Mouse (Mus musculus) limb, embryonic 11.5 days (tissue): ENCODE data around the gene Syce1. TPM values are rescaled to one million over a fixed set of nuclear protein-coding genes. Genes with fewer than 3 reads are reported as not detected.
"Not testable (repeated sequence)": the region's sequence is repeated elsewhere in the genome, so short reads cannot be mapped to it uniquely, and the experiment has no call there.

ENCODE experiments used
- ATAC-seq: fragments of 200-750 bp; cut with Nextera tagmentation; 2 replicates; pipeline ENCODE4 v1.8.0; 2017; ENCODE audit warnings: low read depth; ENCODE audit not compliant: insufficient number of reproducible peaks, low FRiP score, low TSS enrichment
- DNase-seq: peaks from one replicate; pipeline ENCODE4 v3.0.0-alpha.2; 2015; ENCODE audit warnings: low spot score
- H3K27ac ChIP-seq: fragments of 300-500 bp; sonication (generic); replicated peaks from 2 replicates; pipeline ENCODE4 v1.5.1; 2014; ENCODE audit warnings: low read depth, mild to moderate bottlenecking, low read length
- H3K27me3 ChIP-seq: fragments of 300-500 bp; sonication (generic); 2 replicates; pipeline ENCODE4 v1.6.1; 2014; ENCODE audit warnings: mild to moderate bottlenecking, low read length, mixed read lengths; ENCODE audit not compliant: control insufficient read depth, insufficient read depth
- H3K36me3 ChIP-seq: fragments of 300-500 bp; sonication (generic); 2 replicates; pipeline ENCODE4 v1.6.1; 2014; ENCODE audit warnings: mild to moderate bottlenecking, low read length, moderate library complexity, mixed read lengths; ENCODE audit not compliant: control insufficient read depth, insufficient read depth
- H3K4me1 ChIP-seq: fragments of 300-500 bp; sonication (generic); 2 replicates; pipeline ENCODE4 v1.6.1; 2014; ENCODE audit warnings: low read length, mixed read lengths; ENCODE audit not compliant: control insufficient read depth, insufficient read depth
- H3K4me2 ChIP-seq: fragments of 300-500 bp; sonication (generic); 2 replicates; pipeline ENCODE4 v1.6.1; 2014; ENCODE audit warnings: low read depth, mild to moderate bottlenecking, moderate library complexity; ENCODE audit not compliant: severe bottlenecking
- H3K4me3 ChIP-seq: fragments of 300-500 bp; sonication (generic); 2 replicates; pipeline ENCODE4 v1.5.1; 2014; ENCODE audit warnings: low read depth, low read length
- H3K9ac ChIP-seq: fragments of 300-500 bp; sonication (generic); 2 replicates; pipeline ENCODE4 v1.6.1; 2014; ENCODE audit warnings: mild to moderate bottlenecking, low read length
- H3K9me3 ChIP-seq: fragments of 300-500 bp; sonication (generic); 2 replicates; pipeline ENCODE4 v1.6.1; 2016; ENCODE audit warnings: low read length; ENCODE audit not compliant: control insufficient read depth
- WGBS: fragments of 180-500 bp; shearing (Covaris S2); extraction: QIAGEN DNeasy Blood & Tissue Kit; methylation state at CpG from one replicate; pipeline ENCODE4 v1.1.7; 2014; 5-methylcytosine and 5-hydroxymethylcytosine counted together
- polyA plus RNA-seq: library from polyadenylated mRNA; unstranded; fragments of >200 nt; fragmentation: Nextera tagmentation; extraction: Ambion mirVana; gene quantifications from 2 replicates; pipeline ENCODE4 v1.2.1, GENCODE M21; 2014

Gene Syce1
- polyA plus RNA-seq, 1 experiment from 2014 or later, result 0.85 TPM

DNA sequence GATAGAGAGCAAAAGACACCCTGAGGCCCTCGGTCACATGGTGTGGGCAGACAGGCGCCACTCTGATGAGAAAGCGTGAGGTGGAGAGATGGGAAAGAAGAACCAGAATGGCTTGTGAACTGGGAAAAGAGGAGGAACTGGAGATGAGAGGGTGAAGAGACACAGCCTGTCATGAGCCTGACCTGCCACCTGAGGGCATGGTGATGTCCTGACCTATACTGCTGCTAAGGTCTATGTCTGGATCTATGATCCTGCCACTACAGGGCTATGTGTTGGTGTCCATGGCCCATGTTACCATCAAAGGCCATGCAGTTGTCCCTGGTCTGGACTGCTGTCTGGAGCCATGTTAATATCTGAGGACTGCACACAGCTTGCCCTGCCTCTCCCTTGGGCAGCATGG, 10.0 kb upstream of the Syce1 start:
- Histone ChIP-seq H3K4me2 (no peak overlapping the region), H3K27ac (no peak overlapping the region), H3K9ac (no peak overlapping the region), H3K27me3 (no peaks in the 10 kb centered on the region), H3K4me3 (no peak overlapping the region), H3K36me3 (no peaks in the 10 kb centered on the region), H3K4me1 (no peaks in the 10 kb centered on the region), H3K9me3 (no peaks in the 10 kb centered on the region)
- ATAC-seq (no peak), DNase-seq (no peak)
- 88% methylated on average over 3 of the region's 3 CpGs for WGBS

- Histone ChIP-seq H3K27me3 (no peaks in the 10 kb centered on the region), H3K4me3 (no peak overlapping the region), H3K4me1 (no peaks in the 10 kb centered on the region), H3K27ac (no peak overlapping the region), H3K9ac (no peak overlapping the region), H3K36me3 (no peaks in the 10 kb centered on the region), H3K4me2 (no peak overlapping the region), H3K9me3 (no peaks in the 10 kb centered on the region)
- ATAC-seq (no peak), DNase-seq (no peak)
- 72% methylated on average over 4 of the region's 4 CpGs for WGBS
These were observed 5.9 kb upstream of the Syce1 start for GRCm38 (mm10) chr7:140793541-140793940.

DNA sequence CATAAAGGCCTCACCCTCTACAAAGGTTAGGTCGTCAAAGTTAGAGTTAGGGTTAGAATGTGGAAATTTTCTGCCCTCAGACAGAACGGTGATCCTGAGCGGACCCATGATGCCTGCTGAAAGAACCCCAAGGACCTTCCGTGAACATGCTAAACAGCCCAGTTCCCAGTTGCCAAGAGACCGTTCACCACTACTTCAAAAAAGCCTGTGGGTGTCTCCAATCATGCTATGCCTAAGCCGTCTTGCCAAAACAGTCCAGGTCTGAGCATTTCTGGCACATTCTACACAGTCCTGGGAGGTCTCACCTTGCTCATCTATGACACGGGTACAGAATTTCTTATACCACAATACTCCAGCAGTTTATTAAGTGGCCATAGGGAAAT, 392 bp upstream of the Syce1 start:
- ATAC-seq, result no peak
- Histone ChIP-seq H3K9ac (no peak overlapping the region), H3K36me3 (no peaks in the 10 kb centered on the region), H3K4me2 (no peak overlapping the region), H3K4me1 (no peaks in the 10 kb centered on the region), H3K4me3 (no peak overlapping the region), H3K9me3 (no peaks in the 10 kb centered on the region), H3K27me3 (no peaks in the 10 kb centered on the region), H3K27ac (no peak overlapping the region)
- DNase-seq, result no peak
- WGBS, result 88% methylated on average over 7 of the region's 7 CpGs

- ATAC-seq (no peak; the same call in 1 of the 2 replicates), DNase-seq (no peak)
- Histone ChIP-seq H3K36me3 (no peaks in the 10 kb centered on the region), H3K27me3 (no peaks in the 10 kb centered on the region), H3K4me2 (no peak overlapping the region), H3K4me1 (no peaks in the 10 kb centered on the region), H3K27ac (no peak overlapping the region), H3K9me3 (no peaks in the 10 kb centered on the region), H3K9ac (no peak overlapping the region), H3K4me3 (no peak overlapping the region)
- 61% methylated on average over 4 of the region's 4 CpGs for WGBS
These were observed 7.1 kb downstream of the Syce1 start for GRCm38 (mm10) chr7:140780548-140780947.

- Histone ChIP-seq H3K36me3 (no peaks in the 10 kb centered on the region), H3K9me3 (no peaks in the 10 kb centered on the region), H3K27me3 (no peaks in the 10 kb centered on the region), H3K4me2 (no peak overlapping the region), H3K9ac (no peak overlapping the region), H3K4me1 (no peaks in the 10 kb centered on the region), H3K4me3 (no peak overlapping the region), H3K27ac (no peak overlapping the region)
- ATAC-seq (no peak), DNase-seq (no peak)
- WGBS, result 76% methylated on average over 12 of the region's 12 CpGs
These were observed 21.5 kb downstream of the Syce1 start for GRCm38 (mm10) chr7:140765888-140766739.

DNA sequence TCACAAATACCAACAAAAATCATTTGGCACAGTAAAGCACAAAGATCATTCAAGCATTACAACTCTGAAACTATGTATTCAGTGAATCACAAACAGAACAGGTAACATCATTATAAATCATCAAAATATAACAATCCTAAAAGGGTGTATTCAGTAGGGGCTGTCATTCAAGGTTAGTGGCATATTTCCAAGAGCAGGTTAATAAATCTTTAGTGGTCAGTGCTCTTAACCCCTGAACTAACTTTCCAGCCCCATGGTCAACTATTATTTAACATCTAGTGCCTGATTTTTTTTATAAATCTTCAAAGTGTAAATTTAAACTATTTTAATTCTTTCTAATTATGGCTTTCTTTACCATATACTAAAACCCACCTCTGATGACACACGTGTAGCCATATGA, 22.3 kb downstream of the Syce1 start:
- H3K9me3 ChIP-seq, H3K4me1 ChIP-seq, H3K4me3 ChIP-seq, H3K4me2 ChIP-seq, H3K36me3 ChIP-seq, DNase-seq, H3K9ac ChIP-seq, H3K27ac ChIP-seq, ATAC-seq, H3K27me3 ChIP-seq: not testable (repeated sequence)
- 68% methylated on average over 1 of the region's 1 CpGs for WGBS

- no peak within 1 kb of the TSS for H3K4me2 ChIP-seq
- H3K9me3 ChIP-seq, result no peaks in the 10 kb centered on the region
- 82% methylated on average over 7 of the region's 7 CpGs for WGBS
- H3K27me3 ChIP-seq, result no peaks in the 10 kb centered on the region
- H3K4me1 ChIP-seq, result no peaks in the 10 kb centered on the region
- DNase-seq (no peak), ATAC-seq (no peak)
- no peaks in the 10 kb centered on the region for H3K36me3 ChIP-seq
- no peak within 1 kb of the TSS for H3K9ac ChIP-seq
- no peak within 1 kb of the TSS for H3K4me3 ChIP-seq
- no peak within 1 kb of the TSS for H3K27ac ChIP-seq
These were observed 24.1 kb downstream of the Syce1 start, which contains the start of gene Cyp2e1 for GRCm38 (mm10) chr7:140763447-140764020. Gene Cyp2e1 (plus strand): TSS chr7:140763739.

- DNase-seq, result no peak
- no peak overlapping the region for H3K9ac ChIP-seq
These were observed 27.0 kb downstream of the Syce1 start for GRCm38 (mm10) chr7:140760647-140761046.

More at GRCm38 (mm10) chr7:140760647-140761046, 27.0 kb downstream of the Syce1 start:
- no peaks in the 10 kb centered on the region for H3K36me3 ChIP-seq
- H3K4me1 ChIP-seq, result no peaks in the 10 kb centered on the region
- H3K27ac ChIP-seq, result no peak overlapping the region
- no peak overlapping the region for H3K4me2 ChIP-seq
- ATAC-seq, result no peak
- no peaks in the 10 kb centered on the region for H3K27me3 ChIP-seq
- no peak overlapping the region for H3K4me3 ChIP-seq
- H3K9me3 ChIP-seq, result no peaks in the 10 kb centered on the region
